Mouse (Mus musculus) bone marrow macrophage, adult 2 months (primary cell): Measurements from ENCODE around the gene Snph.

Experiments
- CTCF ChIP-seq: IDR thresholded peaks from 2 replicates; pipeline ENCODE4 v1.5.1; 2012; ENCODE audit warnings: low read depth, mild to moderate bottlenecking, low read length, moderate library complexity
- POLR2A ChIP-seq: IDR thresholded peaks from 2 replicates; pipeline ENCODE4 v1.6.1; 2012; ENCODE audit warnings: mild to moderate bottlenecking, low read depth, low read length, borderline replicate concordance

DNA sequence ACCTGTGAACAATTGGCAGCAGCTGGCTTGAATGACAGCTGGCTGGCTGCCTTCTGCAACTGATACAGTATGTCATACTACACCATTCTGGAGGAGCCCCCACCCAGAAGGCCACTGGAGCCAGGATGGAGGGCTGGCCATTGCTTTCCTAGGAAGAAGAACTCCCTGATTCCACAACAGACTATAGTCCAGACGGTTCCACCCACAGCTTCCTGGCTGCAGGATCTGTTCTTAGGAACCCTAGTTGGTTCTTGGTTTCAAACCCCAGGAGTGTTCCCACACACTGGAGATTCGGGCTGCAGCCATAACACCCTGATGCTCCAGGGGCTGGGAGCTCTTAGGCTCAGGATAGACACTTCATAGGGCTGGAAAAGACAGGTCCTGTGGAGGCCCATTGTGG, 34.3 kb downstream of the Snph start:
- TF ChIP-seq POLR2A (no peak), CTCF (no peak)
